Mouse (Mus musculus): Measurements from ENCODE around the gene Depp1.

Gene Depp1

DNA sequence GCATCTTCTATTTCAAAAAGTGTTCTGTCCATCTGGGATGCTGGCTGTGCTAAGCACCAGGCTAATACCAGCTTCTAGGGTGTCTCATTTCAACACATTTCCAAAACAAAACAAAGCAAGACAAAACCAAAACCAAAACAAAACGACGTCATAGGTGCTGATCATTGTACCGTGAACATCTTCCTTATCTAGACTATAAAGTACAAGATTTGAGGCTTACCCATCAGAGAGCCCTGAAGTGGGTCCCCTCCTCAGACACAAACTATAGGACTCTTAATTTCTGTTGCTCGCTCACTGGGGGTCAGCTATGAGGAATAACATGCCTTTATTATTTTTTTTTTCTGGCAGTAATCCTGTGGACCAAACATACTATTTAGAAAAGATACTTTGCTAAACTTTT lies 43.2 kb downstream of the Depp1 start:
- DNase-seq: no peak

DNA sequence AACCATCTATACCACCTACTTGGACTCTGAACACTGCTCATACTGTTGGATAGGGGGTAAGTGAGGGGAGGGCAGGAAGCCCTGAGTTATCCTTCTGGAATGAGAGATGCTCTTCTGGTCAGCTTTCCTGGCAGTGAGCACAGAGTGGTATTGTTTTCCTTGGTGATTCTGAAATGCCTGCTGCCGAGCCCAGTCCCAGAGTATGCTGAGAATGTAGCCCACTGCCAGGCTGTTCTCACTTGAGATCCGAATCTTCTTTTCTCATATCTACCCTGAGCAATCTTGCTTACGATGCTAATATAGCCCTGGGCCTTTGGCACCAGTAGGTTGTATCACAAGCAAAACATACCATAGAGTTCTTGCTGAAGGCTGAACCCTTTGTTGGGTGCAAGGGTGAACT lies 43.9 kb downstream of the Depp1 start:
- no peak for DNase-seq

DNA sequence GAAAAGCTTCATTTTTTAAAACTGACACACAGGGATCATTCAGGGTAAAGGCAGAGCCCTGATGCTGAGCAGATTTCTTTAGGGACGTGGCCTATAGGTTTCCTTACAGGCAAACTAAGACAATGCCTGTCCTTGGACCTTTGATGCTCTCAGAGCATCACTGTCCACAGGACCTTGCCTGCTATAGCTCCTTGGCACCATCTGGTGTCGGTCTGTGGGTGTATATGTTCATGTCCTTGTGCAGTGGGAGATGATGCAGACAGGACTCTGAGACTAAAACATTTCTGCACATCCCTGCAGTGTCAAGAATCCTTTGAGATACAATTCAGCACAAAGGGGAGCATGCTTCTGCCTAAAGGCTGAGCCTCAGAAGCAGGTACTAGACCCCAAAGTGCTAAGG lies 47.0 kb downstream of the Depp1 start:
- no peak for DNase-seq

DNA sequence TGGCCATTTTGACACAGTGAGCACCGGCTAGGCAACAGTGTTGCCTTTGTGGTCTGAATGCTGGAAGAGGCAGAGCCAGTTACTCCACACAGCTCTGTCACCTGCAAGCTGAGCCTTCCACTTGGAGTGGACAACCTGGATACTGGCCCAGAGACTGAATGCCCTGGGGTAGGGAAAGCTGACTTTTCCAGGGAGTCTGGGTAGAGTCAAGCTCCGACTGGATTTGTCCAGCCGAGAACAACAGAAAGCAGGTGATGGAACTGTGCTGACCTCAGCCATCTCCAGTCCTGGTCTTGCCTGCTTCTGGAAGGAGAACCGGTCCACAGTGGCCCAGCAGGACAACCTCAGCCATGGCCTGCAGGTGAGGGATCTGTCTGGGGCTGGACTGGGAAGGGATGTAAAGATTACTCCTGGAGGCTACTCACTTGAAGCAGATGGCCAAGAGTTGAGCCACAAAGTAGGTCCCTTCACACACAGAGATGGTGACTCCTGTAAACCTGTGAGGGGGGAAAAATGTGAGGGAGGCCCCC lies 47.6 kb downstream of the Depp1 start:
- DNase-seq: peak; percentile 73

DNA sequence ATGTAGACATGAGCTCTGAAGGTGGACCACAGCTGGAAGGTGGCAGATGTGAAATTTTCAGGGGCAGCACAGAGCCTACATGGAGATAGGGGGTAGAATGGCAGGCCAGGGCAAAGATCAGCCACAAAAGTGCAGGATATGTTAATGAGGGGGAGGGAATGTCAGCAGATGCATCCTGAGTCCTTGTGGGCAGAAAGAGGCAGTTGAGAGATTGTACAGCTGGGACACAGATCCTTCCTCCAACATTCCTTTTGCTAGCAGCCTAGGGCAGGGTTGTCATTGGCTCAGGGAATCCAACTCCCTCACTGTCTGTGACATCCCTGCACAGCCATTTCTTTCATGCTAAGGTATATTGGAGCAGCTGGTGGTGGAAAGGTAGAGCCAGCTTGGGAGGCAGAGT lies 50.4 kb downstream of the Depp1 start:
- DNase-seq: no peak

Measured in kidney, adult 9 months (tissue).